Mouse (Mus musculus) layer of hippocampus, postnatal 36 days (tissue): ENCODE measurements around the gene Atp5d. TPM values are rescaled to one million over a fixed set of nuclear protein-coding genes. Genes with fewer than 3 reads are reported as not detected.
A peak's percentile ranks its signal among the peaks of the same experiment; 100 is the strongest.

Experiments used
- DNase-seq, 2 experiments: peaks; one replicate each; pipeline ENCODE4 v3.0.0; 2022
- total RNA-seq, 2 experiments: library from RNA; stranded (reverse); gene quantifications; 2 replicates each; pipeline ENCODE4 v1.2.3; 2021

Gene Atp5d
- total RNA-seq, 2 experiments from 2014 or later, result 324 to 369 TPM

- DNase-seq, result no peak
Measured at GRCm38 (mm10) chr10:80117736-80118135, 20.7 kb upstream of the Atp5d start.

GRCm38 (mm10) chr10:80118552-80118951, 19.9 kb upstream of the Atp5d start:
- DNase-seq, result no peak

- no peak for DNase-seq
Measured at GRCm38 (mm10) chr10:80120146-80120545, 18.3 kb upstream of the Atp5d start.

- no peak for DNase-seq
Measured at GRCm38 (mm10) chr10:80121639-80122038, 16.8 kb upstream of the Atp5d start.

- DNase-seq, result no peak
Measured at GRCm38 (mm10) chr10:80123932-80124562, 14.4 kb upstream of the Atp5d start.

- no peak for DNase-seq
Measured at GRCm38 (mm10) chr10:80127920-80128319, 10.5 kb upstream of the Atp5d start.

- no peak for DNase-seq
Measured at GRCm38 (mm10) chr10:80129846-80130245, 8.6 kb upstream of the Atp5d start.

GRCm38 (mm10) chr10:80130403-80131031, 7.9 kb upstream of the Atp5d start:
- DNase-seq, result peak in 1 of 2 experiments; percentile 18

- DNase-seq, result peak in 1 of 2 experiments; percentile 51
Measured at GRCm38 (mm10) chr10:80131316-80131951, 7.0 kb upstream of the Atp5d start.

- peak in 1 of 2 experiments; percentile 46 for DNase-seq
Measured at GRCm38 (mm10) chr10:80131952-80132350, 6.5 kb upstream of the Atp5d start.

- peak in 1 of 2 experiments; percentile 43 for DNase-seq
Measured at GRCm38 (mm10) chr10:80133226-80133849, 5.1 kb upstream of the Atp5d start.

GRCm38 (mm10) chr10:80134421-80134820, 4.0 kb upstream of the Atp5d start:
- no peak for DNase-seq

- DNase-seq, result no peak
Measured at GRCm38 (mm10) chr10:80135161-80135560, 3.3 kb upstream of the Atp5d start.

- DNase-seq, result no peak
Measured at GRCm38 (mm10) chr10:80135641-80136040, 2.8 kb upstream of the Atp5d start.

- DNase-seq, result no peak
Measured at GRCm38 (mm10) chr10:80136179-80136951, 2.1 kb upstream of the Atp5d start.

GRCm38 (mm10) chr10:80136952-80137625, 1.3 kb upstream of the Atp5d start:
- DNase-seq, result no peak

- peak; percentile 58 to 64 for DNase-seq
Measured at GRCm38 (mm10) chr10:80137626-80138552, 543 bp upstream of the Atp5d start.

GRCm38 (mm10) chr10:80139439-80139775, 975 bp downstream of the Atp5d start:
- no peak for DNase-seq

- peak in 1 of 2 experiments; percentile 0 for DNase-seq
Measured at GRCm38 (mm10) chr10:80139975-80140665, 1.7 kb downstream of the Atp5d start.

- DNase-seq, result no peak
Measured at GRCm38 (mm10) chr10:80140666-80141035, 2.2 kb downstream of the Atp5d start, which contains the start of gene Cbarp. TSS of gene Cbarp (minus strand) at chr10:80140835.
